Mouse (Mus musculus): ENCODE measurements around the gene Galk1. TPM values are rescaled to one million over a fixed set of nuclear protein-coding genes. Genes with fewer than 3 reads are reported as not detected.

Gene Galk1
- 72.5 and 76.2 TPM in 2 replicates for polyA plus RNA-seq (2012; rRNA removed)

DNA sequence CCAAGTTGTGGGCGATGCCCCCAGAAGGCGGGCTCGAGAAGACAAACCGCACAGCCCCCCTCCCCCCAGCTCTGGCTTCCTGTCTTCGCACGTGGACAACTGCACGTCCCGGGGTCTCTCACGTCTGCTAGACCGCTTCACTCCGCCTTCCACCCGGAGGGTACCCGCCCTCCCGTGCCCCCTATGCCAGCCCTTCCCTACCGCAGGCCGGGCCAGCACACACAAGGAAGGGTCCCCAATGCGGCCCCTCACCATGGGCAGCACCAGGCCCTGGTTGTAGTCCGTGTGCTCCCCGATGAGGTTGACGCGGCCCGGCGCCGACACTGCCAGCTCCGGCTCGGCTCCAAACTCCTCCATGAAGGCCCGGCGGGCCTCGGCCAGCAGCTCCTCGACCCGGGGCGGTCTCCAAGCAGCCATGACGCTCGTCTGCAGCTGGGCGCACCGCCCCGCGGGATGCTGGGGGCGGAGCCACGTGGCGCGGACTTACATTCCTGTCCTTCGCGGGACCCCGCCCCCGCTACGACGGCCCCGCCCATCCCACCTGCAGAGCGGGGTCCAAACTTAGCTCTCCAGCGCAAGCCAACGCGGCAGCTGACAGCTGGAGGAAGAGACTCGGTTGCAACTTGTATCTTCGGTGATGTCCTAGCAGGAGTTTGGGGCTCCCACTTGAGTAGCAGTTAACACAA is at the start of gene Galk1:
Gene Galk1, minus strand, starts transcription at position 458 of the 686 bp plus-strand sequence.

GRCm38 (mm10) chr11:116030088-116030897 is 17.8 kb upstream of the Galk1 start, which contains the start of gene Unk:
Unk (plus strand) TSS chr11:116030322.

GRCm38 (mm10) chr11:116027756-116028155 is 15.2 kb upstream of the Galk1 start, which contains the start of gene H3f3b:
H3f3b (minus strand) TSS chr11:116027962.

DNA sequence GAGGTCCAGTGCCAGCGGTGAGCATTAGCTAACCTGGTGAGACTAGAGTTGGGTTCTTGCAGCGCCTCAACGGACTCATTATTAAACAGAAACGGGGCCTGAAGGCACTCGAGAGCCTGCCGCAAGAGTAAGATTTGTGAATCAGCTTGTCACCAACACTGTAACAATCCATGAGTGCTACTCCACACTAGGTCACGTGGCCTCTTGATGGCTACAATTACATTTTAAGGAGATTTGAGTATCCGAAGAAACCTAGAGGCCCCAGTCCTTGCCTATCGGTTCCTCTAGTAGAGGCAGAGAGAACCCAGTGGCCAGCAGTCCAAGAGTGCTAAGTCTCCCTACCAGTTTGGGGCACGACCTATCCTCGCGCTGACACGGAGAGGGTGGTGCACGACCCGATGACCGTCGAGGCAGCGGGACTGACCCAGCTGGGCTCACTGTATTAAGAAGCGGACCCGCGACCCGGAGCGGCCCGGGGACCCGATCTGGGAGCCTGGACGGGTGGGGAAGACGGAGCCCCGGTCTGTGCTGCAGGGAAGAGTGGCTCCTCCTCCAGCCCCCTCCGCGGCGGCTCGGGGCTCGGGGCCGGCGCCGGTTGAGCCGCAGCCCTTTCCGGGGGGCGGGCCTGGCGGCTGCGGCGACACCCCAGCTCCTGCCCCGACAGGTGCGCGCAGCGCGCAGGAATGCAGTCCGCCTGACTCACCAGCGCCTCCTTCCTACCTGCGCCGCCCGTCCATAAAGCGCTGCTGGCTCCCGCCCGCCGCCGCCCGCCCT is 38.0 kb downstream of the Galk1 start, which contains the start of gene Itgb4:
Gene Itgb4, plus strand, starts transcription at position 401 of the 774 bp plus-strand sequence.

Other genes with a start within 250 kb of the Galk1 start
- 35.3 and 43.4 TPM in 2 replicates for gene Tmem94, start 247.3 kb downstream of the Galk1 start, polyA plus RNA-seq (2012; rRNA removed)
- gene Caskin2, start 199.1 kb downstream of the Galk1 start, polyA plus RNA-seq (2012; rRNA removed) = 22.0 and 25.5 TPM in 2 replicates
- 27.6 and 38.3 TPM in 2 replicates for gene Tsen54, start 198.0 kb downstream of the Galk1 start, polyA plus RNA-seq (2012; rRNA removed)
- gene Llgl2, start 188.7 kb downstream of the Galk1 start, polyA plus RNA-seq (2012; rRNA removed) = 5.4 and 6.8 TPM in 2 replicates
- 0.36 and 0.45 TPM in 2 replicates for gene Myo15b, start 154.3 kb downstream of the Galk1 start, polyA plus RNA-seq (2012; rRNA removed)
- 2.5 and 2.6 TPM in 2 replicates for gene Smim5, start 112.8 kb downstream of the Galk1 start, polyA plus RNA-seq (2012; rRNA removed)
- gene Smim6, start 100.7 kb downstream of the Galk1 start, polyA plus RNA-seq (2012; rRNA removed) = 0.19 and 0.34 TPM in 2 replicates
- gene Sap30bp, start 79.4 kb downstream of the Galk1 start, polyA plus RNA-seq (2012; rRNA removed) = 75.4 and 142 TPM in 2 replicates
- 27.1 and 28.0 TPM in 2 replicates for gene Recql5, start 79.2 kb downstream of the Galk1 start, polyA plus RNA-seq (2012; rRNA removed)
- gene Itgb4, start 38.0 kb downstream of the Galk1 start, polyA plus RNA-seq (2012; rRNA removed) = 0.67 and 0.72 TPM in 2 replicates
- 838 and 897 TPM in 2 replicates for gene H3f3b, start 15.2 kb upstream of the Galk1 start, polyA plus RNA-seq (2012; rRNA removed)
- gene Unk, start 17.6 kb upstream of the Galk1 start, polyA plus RNA-seq (2012; rRNA removed) = 57.1 and 63.4 TPM in 2 replicates
- 2.0 and 3.3 TPM in 2 replicates for gene Unc13d, start 65.2 kb upstream of the Galk1 start, polyA plus RNA-seq (2012; rRNA removed)
- gene Wbp2, start 74.3 kb upstream of the Galk1 start, polyA plus RNA-seq (2012; rRNA removed) = 42.1 and 67.0 TPM in 2 replicates
- 3.0 TPM in 2 replicates for gene Trim47, start 114.5 kb upstream of the Galk1 start, polyA plus RNA-seq (2012; rRNA removed)
- gene Trim65, start 118.4 kb upstream of the Galk1 start, polyA plus RNA-seq (2012; rRNA removed) = 1.6 and 2.8 TPM in 2 replicates
- 41.1 and 57.1 TPM in 2 replicates for gene Mrpl38, start 126.1 kb upstream of the Galk1 start, polyA plus RNA-seq (2012; rRNA removed)
- 90.4 and 121 TPM in 2 replicates for gene Fbf1, start 155.4 kb upstream of the Galk1 start, polyA plus RNA-seq (2012; rRNA removed)
- gene Ten1, start 186.1 kb upstream of the Galk1 start, polyA plus RNA-seq (2012; rRNA removed) = 39.9 and 49.1 TPM in 2 replicates
- gene Acox1, start 186.3 kb upstream of the Galk1 start, polyA plus RNA-seq (2012; rRNA removed) = 25.4 and 35.0 TPM in 2 replicates
- gene Evpl, start 225.4 kb upstream of the Galk1 start, polyA plus RNA-seq (2012; rRNA removed) = 0.63 and 0.73 TPM in 2 replicates

All from central nervous system, embryonic 11.5 days (tissue).